Mouse (Mus musculus) G1E (cell line): ENCODE results near the gene Ablim1. TPM values are rescaled to one million over a fixed set of nuclear protein-coding genes. Genes with fewer than 3 reads are reported as not detected.

Experiments used
- ATAC-seq: 2 replicates; pipeline ENCODE4 v1.8.0; 2016; ENCODE audit warnings: mild to moderate bottlenecking; ENCODE audit not compliant: insufficient number of reproducible peaks, poor library complexity, low FRiP score, severe bottlenecking; ENCODE audit errors: extremely low read depth
- DNase-seq: peaks from one replicate; pipeline ENCODE4 v3.0.0; 2012; ENCODE audit warnings: low spot score
- H3K27me3 ChIP-seq: 2 replicates; pipeline ENCODE4 v1.6.1; 2012; ENCODE audit warnings: mild to moderate bottlenecking, low read length, inconsistent platforms; ENCODE audit not compliant: insufficient read depth
- H3K36me3 ChIP-seq: replicated peaks from 2 replicates; pipeline ENCODE3; 2012; ENCODE audit warnings: mild to moderate bottlenecking, inconsistent platforms
- H3K4me1 ChIP-seq: 2 replicates; pipeline ENCODE4 v1.6.1; 2012; ENCODE audit warnings: low read depth, low read length, inconsistent platforms, mixed read lengths; ENCODE audit not compliant: insufficient read depth
- H3K4me3 ChIP-seq: 2 replicates; pipeline ENCODE4 v1.5.1; 2012; ENCODE audit warnings: low read depth, mild to moderate bottlenecking, inconsistent platforms, low read length, moderate library complexity, mixed read lengths
- H3K9me3 ChIP-seq: replicated peaks from 2 replicates; pipeline ENCODE4 v1.6.1; 2012; ENCODE audit warnings: inconsistent platforms
- CTCF ChIP-seq: IDR thresholded peaks from 2 replicates; pipeline ENCODE4 v1.5.1; 2012; ENCODE audit warnings: low read depth, low read length, inconsistent platforms, mixed read lengths
- GATA1 ChIP-seq: IDR thresholded peaks from 2 replicates; pipeline ENCODE4 v1.6.1; 2012; ENCODE audit warnings: borderline replicate concordance, low read length, inconsistent platforms, mixed read lengths
- GATA2 ChIP-seq: IDR thresholded peaks from 2 replicates; pipeline ENCODE4 v1.6.1; 2012; ENCODE audit warnings: low read depth, low read length, inconsistent platforms, borderline replicate concordance
- POLR2AphosphoS5 ChIP-seq: IDR thresholded peaks from 2 replicates; pipeline ENCODE4 v1.6.1; 2012; ENCODE audit warnings: low read depth, low read length, inconsistent platforms; ENCODE audit not compliant: insufficient replicate concordance
- TAL1 ChIP-seq: conservative IDR thresholded peaks from 2 replicates; pipeline ENCODE4 v1.6.1; 2012; ENCODE audit warnings: low read depth, low read length, inconsistent platforms, mixed read lengths
- polyA plus RNA-seq: library from polyadenylated mRNA; stranded (reverse); fragments of >175 nt; gene quantifications from 2 replicates; pipeline ENCODE4 v1.2.3, GENCODE M21; 2012
- total RNA-seq, 2 experiments: library from RNA; stranded (forward) in 1 of 2; stranded (reverse) in 1 of 2; fragments of 200-1000 nt in 1 of 2; fragments of >200 nt in 1 of 2; fragmentation: Nextera tagmentation in 1 of 2; gene quantifications; 2 replicates each; pipeline ENCODE4 v1.2.3; 2014 to 2017

Ablim1 gene
- total and polyA plus RNA-seq, 3 experiments: 0.08 to 0.71 TPM; not detected in 1

GRCm38 (mm10) chr19:57360341-57361130 is 45.8 kb upstream of the Ablim1 start, which contains the start of gene Fam160b1:
Gene Fam160b1, plus strand, starts transcription at chr19:57360680.
- Histone ChIP-seq H3K9me3 (no peaks in the 10 kb centered on the region), H3K4me1 (peaks cover 54% of the 10 kb centered on the region), H3K27me3 (no peaks in the 10 kb centered on the region), H3K36me3 (peaks cover 54% of the 10 kb centered on the region), H3K4me3 (peak within 1 kb of the TSS; percentile 91)
- TF ChIP-seq CTCF (peak; percentile 47; the same call in 1 of the 2 replicates), TAL1 (no peak)
- ATAC-seq: peak; percentile 89
- peak; percentile 87 for DNase-seq

GRCm38 (mm10) chr19:57359701-57360326 is 45.1 kb upstream of the Ablim1 start:
- no peaks in the 10 kb centered on the region for H3K9me3 ChIP-seq
- H3K36me3 ChIP-seq: peaks cover 53% of the 10 kb centered on the region
- peak overlapping the region; percentile 91 for H3K4me3 ChIP-seq
- DNase-seq (no peak), ATAC-seq (no peak)
- peaks cover 47% of the 10 kb centered on the region for H3K4me1 ChIP-seq
- H3K27me3 ChIP-seq: no peaks in the 10 kb centered on the region
- TF ChIP-seq GATA2: no peak
- no peak for TF ChIP-seq POLR2AphosphoS5
- TF ChIP-seq GATA1: no peak
- no peak for TF ChIP-seq CTCF
- no peak for TF ChIP-seq TAL1

GRCm38 (mm10) chr19:57358836-57359598 is 44.3 kb upstream of the Ablim1 start:
- Histone ChIP-seq H3K9me3 (no peaks in the 10 kb centered on the region), H3K4me1 (peaks cover 42% of the 10 kb centered on the region), H3K27me3 (no peaks in the 10 kb centered on the region), H3K36me3 (peaks cover 45% of the 10 kb centered on the region), H3K4me3 (peak overlapping the region; percentile 91)
- DNase-seq (no peak), ATAC-seq (no peak)
- TF ChIP-seq TAL1 (no peak), GATA2 (no peak), POLR2AphosphoS5 (no peak), CTCF (no peak), GATA1 (no peak)

GRCm38 (mm10) chr19:57358322-57358721 is 43.6 kb upstream of the Ablim1 start:
- Histone ChIP-seq H3K4me3 (peak overlapping the region; percentile 91), H3K4me1 (peaks cover 41% of the 10 kb centered on the region), H3K36me3 (peaks cover 40% of the 10 kb centered on the region), H3K9me3 (no peaks in the 10 kb centered on the region), H3K27me3 (no peaks in the 10 kb centered on the region)
- ATAC-seq (peak; percentile 26), DNase-seq (peak; percentile 67)
- TF ChIP-seq GATA2 (no peak), TAL1 (no peak), GATA1 (no peak), CTCF (peak; percentile 42; the same call in 1 of the 2 replicates), POLR2AphosphoS5 (no peak)

- peaks cover 37% of the 10 kb centered on the region for H3K36me3 ChIP-seq
- H3K4me1 ChIP-seq: peaks cover 37% of the 10 kb centered on the region
- peak overlapping the region; percentile 91 for H3K4me3 ChIP-seq
- TF ChIP-seq CTCF: no peak
- no peak for TF ChIP-seq POLR2AphosphoS5
- TF ChIP-seq GATA1: no peak
- no peak for TF ChIP-seq TAL1
- TF ChIP-seq GATA2: no peak
- ATAC-seq (no peak), DNase-seq (no peak)
- H3K27me3 ChIP-seq: no peaks in the 10 kb centered on the region
- H3K9me3 ChIP-seq: no peaks in the 10 kb centered on the region
Observed at GRCm38 (mm10) chr19:57357811-57358210, 43.1 kb upstream of the Ablim1 start.

GRCm38 (mm10) chr19:57357244-57357643 is 42.5 kb upstream of the Ablim1 start:
- no peaks in the 10 kb centered on the region for H3K27me3 ChIP-seq
- no peaks in the 10 kb centered on the region for H3K9me3 ChIP-seq
- ATAC-seq: no peak
- no peak for TF ChIP-seq GATA1
- TF ChIP-seq POLR2AphosphoS5: no peak
- no peak for TF ChIP-seq GATA2
- no peak for TF ChIP-seq CTCF
- no peak for TF ChIP-seq TAL1
- H3K4me1 ChIP-seq: peaks cover 32% of the 10 kb centered on the region
- no peak overlapping the region for H3K4me3 ChIP-seq
- peaks cover 35% of the 10 kb centered on the region for H3K36me3 ChIP-seq
- no peak for DNase-seq
